Mouse (Mus musculus) MEL (cell line): ENCODE measurements around the gene Yju2. TPM values are rescaled to one million over a fixed set of nuclear protein-coding genes. Genes with fewer than 3 reads are reported as not detected.

Experiments used
- DNase-seq: peaks from one replicate; pipeline ENCODE4 v3.0.0; 2011; ENCODE audit warnings: low read depth, low spot score
- H3K27ac ChIP-seq: 2 replicates; pipeline ENCODE4 v1.5.1; 2012; ENCODE audit warnings: low read depth, mild to moderate bottlenecking, control low read depth, low read length, moderate library complexity; ENCODE audit not compliant: control insufficient read depth
- H3K27me3 ChIP-seq, 2 experiments: fragments of 150-350 bp in 1 of 2; sonication (generic) in 1 of 2; 2 replicates each; pipeline ENCODE4 v1.6.1; 2012; ENCODE audit warnings: low read length in 2 of 2, mild to moderate bottlenecking in 2 of 2, improper control_type of control experiment in 1 of 2, moderate library complexity in 1 of 2; ENCODE audit not compliant: insufficient read depth in 2 of 2, control insufficient read depth in 1 of 2
- H3K36me3 ChIP-seq, 2 experiments: 2 replicates each; pipeline ENCODE4 v1.6.1; 2012 to 2014; ENCODE audit warnings: low read length in 2 of 2, improper control_type of control experiment in 1 of 2, inconsistent platforms in 1 of 2, mild to moderate bottlenecking in 1 of 2; ENCODE audit not compliant: insufficient read depth in 2 of 2, control insufficient read depth in 1 of 2
- H3K4me1 ChIP-seq, 2 experiments: fragments of 150-350 bp in 1 of 2; sonication (generic) in 1 of 2; 2 replicates each; pipeline ENCODE4 v1.6.1; 2012; ENCODE audit warnings: low read length in 2 of 2, improper control_type of control experiment in 1 of 2, mild to moderate bottlenecking in 1 of 2; ENCODE audit not compliant: insufficient read depth in 2 of 2, control insufficient read depth in 1 of 2
- H3K4me3 ChIP-seq, 2 experiments: fragments of 150-350 bp in 1 of 2; sonication (generic) in 1 of 2; 2 replicates each; pipeline ENCODE4 v1.5.1; 2012; ENCODE audit warnings: low read depth in 2 of 2, low read length in 2 of 2, mild to moderate bottlenecking in 2 of 2, moderate library complexity in 2 of 2, control low read depth in 1 of 2, improper control_type of control experiment in 1 of 2; ENCODE audit not compliant: control insufficient read depth in 1 of 2, insufficient read depth in 1 of 2
- H3K79me2 ChIP-seq: 2 replicates; pipeline ENCODE4 v1.6.1; 2012; ENCODE audit warnings: mild to moderate bottlenecking, low read length, moderate library complexity; ENCODE audit not compliant: control insufficient read depth, poor library complexity, insufficient read depth
- H3K9ac ChIP-seq: 2 replicates; pipeline ENCODE4 v1.6.1; 2012; ENCODE audit warnings: low read depth, mild to moderate bottlenecking, control low read depth, low read length, moderate library complexity; ENCODE audit not compliant: control insufficient read depth, poor library complexity, severe bottlenecking
- H3K9me3 ChIP-seq: fragments of 150-350 bp; sonication (generic); replicated peaks from 2 replicates; pipeline ENCODE4 v1.6.1; 2012; ENCODE audit warnings: mild to moderate bottlenecking, low read length, improper control_type of control experiment, moderate library complexity; ENCODE audit not compliant: insufficient read depth
- CHD1 ChIP-seq: IDR thresholded peaks from 2 replicates; pipeline ENCODE4 v1.6.1; 2012; ENCODE audit warnings: low read depth, mild to moderate bottlenecking, inconsistent platforms, low read length, improper control_type of control experiment
- CHD2 ChIP-seq: IDR thresholded peaks from 2 replicates; pipeline ENCODE4 v1.6.1; 2011; ENCODE audit warnings: low read length, improper control_type of control experiment
- CTCF ChIP-seq, 3 experiments: IDR thresholded peaks in 2 of 3; conservative IDR thresholded peaks in 1 of 3; 2 replicates each; pipeline ENCODE4 v1.5.1; 2011 to 2012; ENCODE audit warnings: low read length in 3 of 3, low read depth in 2 of 3, mild to moderate bottlenecking in 2 of 3, improper control_type of control experiment in 1 of 3, inconsistent platforms in 1 of 3, mixed read lengths in 1 of 3, moderate library complexity in 1 of 3; ENCODE audit not compliant: control insufficient read depth in 1 of 3, insufficient read depth in 1 of 3, poor library complexity in 1 of 3, severe bottlenecking in 1 of 3
- E2F4 ChIP-seq: IDR thresholded peaks from 2 replicates; pipeline ENCODE4 v1.6.1; 2011; ENCODE audit warnings: low read depth, low read length, improper control_type of control experiment, borderline replicate concordance
- EP300 ChIP-seq, 2 experiments: IDR thresholded peaks; 2 replicates each; pipeline ENCODE4 v1.6.1; 2011; ENCODE audit warnings: improper control_type of control experiment in 2 of 2, low read length in 2 of 2, low read depth in 1 of 2, mild to moderate bottlenecking in 1 of 2
- JUND ChIP-seq: IDR thresholded peaks from 2 replicates; pipeline ENCODE4 v1.6.1; 2011; ENCODE audit warnings: low read depth, mild to moderate bottlenecking, improper control_type of control experiment, low read length
- MEF2A ChIP-seq: IDR thresholded peaks from 2 replicates; pipeline ENCODE4 v1.6.1; 2014; ENCODE audit warnings: low read depth, mild to moderate bottlenecking, inconsistent platforms, low read length, improper control_type of control experiment; ENCODE audit not compliant: poor library complexity, insufficient replicate concordance, severe bottlenecking; ENCODE audit errors: extremely low read depth
- MXI1 ChIP-seq: IDR thresholded peaks from 2 replicates; pipeline ENCODE4 v1.6.1; 2011; ENCODE audit warnings: mild to moderate bottlenecking, low read depth, low read length, improper control_type of control experiment
- MYB ChIP-seq: IDR thresholded peaks from 2 replicates; pipeline ENCODE4 v1.6.1; 2011; ENCODE audit warnings: mild to moderate bottlenecking, low read depth, low read length, improper control_type of control experiment
- NRF1 ChIP-seq: IDR thresholded peaks from 2 replicates; pipeline ENCODE4 v1.6.1; 2014; ENCODE audit warnings: low read depth, mild to moderate bottlenecking, inconsistent platforms, low read length, improper control_type of control experiment, moderate library complexity; ENCODE audit not compliant: poor library complexity, insufficient read depth, severe bottlenecking
- POLR2A ChIP-seq, 2 experiments: IDR thresholded peaks; 2 replicates each; pipeline ENCODE4 v1.6.1; 2011 to 2012; ENCODE audit warnings: low read length in 2 of 2, mild to moderate bottlenecking in 2 of 2, control low read depth in 1 of 2, improper control_type of control experiment in 1 of 2, low read depth in 1 of 2, moderate library complexity in 1 of 2; ENCODE audit not compliant: control insufficient read depth in 1 of 2, insufficient read depth in 1 of 2, poor library complexity in 1 of 2
- RCOR1 ChIP-seq: IDR thresholded peaks from 2 replicates; pipeline ENCODE4 v1.6.1; 2012; ENCODE audit warnings: low read depth, mild to moderate bottlenecking, inconsistent platforms, low read length, improper control_type of control experiment
- SIN3A ChIP-seq: IDR thresholded peaks from 2 replicates; pipeline ENCODE4 v1.6.1; 2012; ENCODE audit warnings: low read length, improper control_type of control experiment, inconsistent platforms
- SMC3 ChIP-seq: IDR thresholded peaks from 2 replicates; pipeline ENCODE4 v1.6.1; 2011; ENCODE audit warnings: low read depth, low read length, improper control_type of control experiment
- TBP ChIP-seq: IDR thresholded peaks from 2 replicates; pipeline ENCODE4 v1.8.0; 2011; ENCODE audit warnings: low read depth, low read length, improper control_type of control experiment
- USF1 ChIP-seq: IDR thresholded peaks from 2 replicates; pipeline ENCODE4 v1.6.1; 2014; ENCODE audit warnings: low read depth, mild to moderate bottlenecking, inconsistent platforms, low read length, improper control_type of control experiment, moderate library complexity
- ZC3H11A ChIP-seq: IDR thresholded peaks from 2 replicates; pipeline ENCODE4 v1.6.1; 2012; ENCODE audit warnings: low read depth, mild to moderate bottlenecking, inconsistent platforms, low read length, improper control_type of control experiment
- ZMIZ1 ChIP-seq: IDR thresholded peaks from 2 replicates; pipeline ENCODE4 v1.6.1; 2012; ENCODE audit warnings: low read depth, mild to moderate bottlenecking, inconsistent platforms, low read length, improper control_type of control experiment, moderate library complexity
- ZNF384 ChIP-seq: IDR thresholded peaks from 2 replicates; pipeline ENCODE4 v1.6.1; 2012; ENCODE audit warnings: low read depth, mild to moderate bottlenecking, inconsistent platforms, low read length, improper control_type of control experiment
- polyA plus RNA-seq, 2 experiments: library from polyadenylated mRNA; stranded (reverse) in 1 of 2; unstranded in 1 of 2; fragments of >175 nt in 1 of 2; fragments of >200 nt in 1 of 2; gene quantifications; 2 replicates each; pipeline versions ENCODE4 v1.2.1 to v1.2.4; 2012; ENCODE audit warnings: low replicate concordance in 2 of 2, low read depth in 1 of 2; ENCODE audit not compliant: insufficient read length in 2 of 2, insufficient read depth in 1 of 2, missing spikeins in 1 of 2
- total RNA-seq: library from RNA; depleted of rRNA; stranded (reverse); fragments of 300-350 nt; gene quantifications from 2 replicates; pipeline ENCODE4 v1.2.3, GENCODE M21; 2012

The Yju2 gene
- total and polyA plus RNA-seq, 3 experiments, result 18.6 to 91.8 (median 25.2) TPM

DNA sequence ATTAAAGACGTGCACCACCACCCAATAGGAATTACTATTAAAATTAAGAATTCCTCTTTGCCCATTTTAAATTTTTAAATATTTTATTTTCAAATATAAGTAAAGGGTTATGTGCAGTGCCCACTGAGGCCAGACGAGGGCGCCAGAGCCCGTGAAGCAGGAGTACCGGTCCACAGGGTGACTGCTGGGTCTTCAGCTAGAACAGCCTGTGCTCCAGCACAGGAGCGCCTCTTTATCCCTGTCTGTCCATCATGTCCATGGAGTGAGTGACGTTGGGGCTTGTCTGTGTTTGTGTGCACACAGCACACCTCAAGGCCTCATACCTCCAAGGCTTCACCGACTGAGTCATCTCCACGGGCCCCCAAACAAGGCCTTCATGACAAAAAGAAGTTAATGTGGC lies 1.7 kb upstream of the Yju2 start (continued):
- TF ChIP-seq EP300 (IDR thresholded peaks at IDR 0.05; ENCODE audit: low read depth in 1 of 2, low read length in 2 of 2) (no peak), MXI1 (no peak), ZMIZ1 (no peak), E2F4 (no peak), ZC3H11A (peak; percentile 79), CHD1 (no peak), POLR2A (IDR thresholded peaks at IDR 0.05; ENCODE audit: control insufficient read depth in 1 of 2, insufficient read depth in 1 of 2, low read depth in 1 of 2, low read length in 2 of 2, poor library complexity in 1 of 2) (no peak; a peak in 1 of 4 replicates), SMC3 (peak; percentile 75), JUND (no peak), MEF2A (no peak)

DNA sequence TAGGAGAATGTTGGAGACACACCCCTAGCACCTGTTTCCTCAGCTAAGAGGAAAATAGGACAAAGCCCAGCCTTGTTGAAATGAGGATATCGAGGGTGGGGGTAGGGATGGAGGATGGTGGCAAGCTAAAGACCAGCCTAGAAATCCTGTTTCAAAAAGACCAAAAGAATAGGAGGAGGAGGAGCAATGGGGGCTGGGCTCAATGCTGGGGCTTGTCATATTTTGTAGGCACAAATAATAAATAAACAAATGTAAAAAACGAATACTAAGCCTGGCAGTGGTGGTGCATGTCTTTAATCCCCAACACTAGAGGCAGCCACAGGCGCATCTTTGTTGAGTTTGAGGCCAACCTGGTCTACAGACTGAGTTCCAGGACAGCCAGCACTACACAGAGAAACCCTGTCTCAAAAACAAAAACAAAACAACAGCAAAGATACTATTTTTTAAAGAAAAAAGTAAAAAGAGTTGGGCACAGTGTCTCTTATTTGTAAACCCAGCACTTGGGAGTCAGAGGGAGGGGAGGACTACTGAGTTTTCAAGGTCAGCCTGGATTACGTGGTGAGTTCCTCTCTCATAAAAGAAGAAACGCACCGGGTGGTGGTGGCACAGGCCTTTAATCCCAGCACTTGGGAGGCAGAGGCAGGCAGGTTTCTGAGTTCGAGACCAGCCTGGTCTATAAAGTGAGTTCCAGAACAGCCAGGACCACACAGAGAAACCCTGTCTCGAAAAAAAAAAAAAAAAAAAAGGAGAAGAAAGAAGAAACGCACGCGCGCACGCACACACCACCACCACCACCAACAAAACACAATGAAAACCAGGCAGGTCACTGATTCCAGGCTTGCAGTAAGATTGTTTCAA lies 944 bp upstream of the Yju2 start:
- Histone ChIP-seq H3K4me1 (peaks cover 6 to 15% of the 10 kb centered on the region in 2 experiments; a peak in 3 of 4 replicates), H3K27ac (peak overlapping the region; percentile 70), H3K79me2 (peaks cover 10% of the 10 kb centered on the region), H3K9me3 (no peaks in the 10 kb centered on the region), H3K27me3 (no peaks in the 10 kb centered on the region; a peak in 1 of 4 replicates), H3K9ac (peak overlapping the region; percentile 59), H3K36me3 (peaks cover 0 to 5% of the 10 kb centered on the region in 2 experiments; a peak in 1 of 4 replicates), H3K4me3 (peak overlapping the region; percentile 74 to 93)
- DNase-seq, result peak; percentile 50
- TF ChIP-seq SIN3A (no peak), ZNF384 (peak; percentile 83), NRF1 (0 out of 2 replicates have a peak, but pooled peaks have one; percentile 11)

DNA sequence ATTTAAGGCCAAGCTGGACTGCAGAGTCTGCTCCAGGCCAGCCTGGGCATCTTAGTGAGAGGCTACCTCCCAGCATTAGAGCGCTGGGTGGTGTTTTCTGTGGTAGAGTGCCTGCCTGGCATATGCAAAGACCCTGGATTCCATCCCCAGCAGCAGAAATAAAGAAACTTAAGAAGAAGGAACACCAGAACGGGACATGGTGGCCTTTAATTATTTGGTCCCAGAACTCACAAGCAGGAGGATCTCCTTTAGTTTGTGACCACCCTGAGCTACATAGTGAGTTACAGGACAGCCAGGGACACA lies 364 bp upstream of the Yju2 start:
- TF ChIP-seq CHD2 (no peak), EP300 (IDR thresholded peaks at IDR 0.05; ENCODE audit: low read depth in 1 of 2, low read length in 2 of 2) (no peak), CHD1 (no peak), MYB (no peak), USF1 (no peak), TBP (no peak), RCOR1 (no peak), CTCF (IDR thresholded peaks at IDR 0.05 in 2 of 3, conservative IDR thresholded peaks at IDR 0.05 in 1 of 3; ENCODE audit: control insufficient read depth in 1 of 3, insufficient read depth in 1 of 3, low read depth in 2 of 3, low read length in 3 of 3, poor library complexity in 1 of 3, severe bottlenecking in 1 of 3) (no peak)
- H3K79me2 ChIP-seq, result peaks cover 10% of the 10 kb centered on the region
- no peak for DNase-seq
- H3K9ac ChIP-seq, result peak overlapping the region; percentile 59
- peaks cover 6 to 15% of the 10 kb centered on the region in 2 experiments; a peak in 3 of 4 replicates for H3K4me1 ChIP-seq
- H3K27ac ChIP-seq, result peak overlapping the region; percentile 70
- H3K36me3 ChIP-seq, result peaks cover 0 to 5% of the 10 kb centered on the region in 2 experiments; a peak in 1 of 4 replicates
- no peaks in the 10 kb centered on the region for H3K27me3 ChIP-seq
- H3K9me3 ChIP-seq, result no peaks in the 10 kb centered on the region
- H3K4me3 ChIP-seq, result peak overlapping the region; percentile 74 to 93
